Mouse (Mus musculus): ENCODE results near the gene Map3k12. TPM values are rescaled to one million over a fixed set of nuclear protein-coding genes. Genes with fewer than 3 reads are reported as not detected.

The Map3k12 gene
- polyA plus RNA-seq, 1 experiment from 2014 or later, result 55.7 TPM

- 82% methylated on average over 3 of the region's 3 CpGs for WGBS
- no peaks in the 10 kb centered on the region for H3K9me3 ChIP-seq (ENCODE audit: control insufficient read depth, low read length)
- no peak overlapping the region for H3K9ac ChIP-seq (ENCODE audit: low read depth, low read length)
- no peak for ATAC-seq
- H3K4me3 ChIP-seq (ENCODE audit: low read length), result no peak overlapping the region
- H3K4me2 ChIP-seq (ENCODE audit: low read length), result no peak overlapping the region
- peaks cover 5% of the 10 kb centered on the region; the same call in 1 of the 2 replicates for H3K4me1 ChIP-seq (ENCODE audit: control insufficient read depth, insufficient read depth, low read depth, low read length)
- peaks cover 17% of the 10 kb centered on the region; the same call in 1 of the 2 replicates for H3K36me3 ChIP-seq (ENCODE audit: control insufficient read depth, insufficient read depth, low read length)
- H3K27ac ChIP-seq (ENCODE audit: low read depth, low read length), result peak overlapping the region; percentile 69; the same call in 1 of the 2 replicates
- no peaks in the 10 kb centered on the region for H3K27me3 ChIP-seq (replicated peaks; ENCODE audit: control insufficient read depth, insufficient read depth, low read length)
Observed at GRCm38 (mm10) chr15:102546246-102546645, 29.4 kb upstream of the Map3k12 start.

DNA sequence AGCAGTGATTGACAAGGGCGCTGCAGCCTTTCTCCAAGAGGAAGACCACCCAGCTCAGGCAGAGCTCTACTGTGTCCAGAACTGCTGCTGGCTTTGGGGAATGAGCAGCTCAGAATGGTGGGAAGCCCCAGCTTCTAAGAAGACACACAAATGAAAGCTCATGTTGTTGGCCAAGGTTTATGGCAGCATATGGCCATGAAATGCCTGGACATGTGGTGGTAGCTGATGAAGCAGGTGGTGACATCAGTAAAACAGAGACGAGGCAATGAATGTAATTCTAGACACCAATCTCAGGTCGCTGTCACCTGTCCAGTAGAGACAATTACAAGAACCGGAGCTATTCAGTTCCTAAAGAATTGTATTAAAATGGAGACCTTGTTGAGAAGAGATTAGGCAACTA, 27.9 kb upstream of the Map3k12 start:
- peaks cover 23% of the 10 kb centered on the region for H3K36me3 ChIP-seq (ENCODE audit: control insufficient read depth, insufficient read depth, low read length)
- 85% methylated on average over 4 of the region's 4 CpGs for WGBS
- no peaks in the 10 kb centered on the region for H3K27me3 ChIP-seq (replicated peaks; ENCODE audit: control insufficient read depth, insufficient read depth, low read length)
- no peak overlapping the region for H3K4me2 ChIP-seq (ENCODE audit: low read length)
- ATAC-seq, result no peak
- H3K9ac ChIP-seq (ENCODE audit: low read depth, low read length), result no peak overlapping the region
- H3K4me1 ChIP-seq (ENCODE audit: control insufficient read depth, insufficient read depth, low read depth, low read length), result peaks cover 5% of the 10 kb centered on the region; the same call in 1 of the 2 replicates
- H3K9me3 ChIP-seq (ENCODE audit: control insufficient read depth, low read length), result no peaks in the 10 kb centered on the region
- no peak overlapping the region for H3K27ac ChIP-seq (ENCODE audit: low read depth, low read length)
- no peak overlapping the region for H3K4me3 ChIP-seq (ENCODE audit: low read length)

DNA sequence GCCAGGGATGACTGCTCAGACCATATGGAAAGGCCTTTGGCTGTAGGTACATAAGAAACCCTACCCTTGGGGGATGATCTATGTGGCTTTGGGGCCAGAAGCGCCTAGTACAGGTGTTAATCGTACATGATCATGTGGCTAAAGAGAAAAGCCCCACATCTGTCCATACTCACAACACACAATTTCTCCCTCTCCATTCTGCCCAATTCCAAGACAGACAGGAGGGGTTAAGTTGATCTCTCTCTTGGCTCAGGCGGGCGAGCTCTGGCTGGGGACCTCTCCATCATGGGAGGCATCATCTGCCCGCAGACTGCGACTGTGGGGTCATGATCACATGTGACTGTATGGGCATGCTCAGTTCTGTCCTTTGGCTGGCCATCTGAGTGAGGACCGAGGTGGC, 17.1 kb upstream of the Map3k12 start:
- 94% methylated on average over 7 of the region's 7 CpGs for WGBS
- ATAC-seq, result no peak
- H3K9me3 ChIP-seq (ENCODE audit: control insufficient read depth, low read length), result no peaks in the 10 kb centered on the region
- H3K4me2 ChIP-seq (ENCODE audit: low read length), result no peak overlapping the region
- no peak overlapping the region for H3K27ac ChIP-seq (ENCODE audit: low read depth, low read length)
- H3K4me3 ChIP-seq (ENCODE audit: low read length), result no peak overlapping the region
- H3K27me3 ChIP-seq (replicated peaks; ENCODE audit: control insufficient read depth, insufficient read depth, low read length), result no peaks in the 10 kb centered on the region
- peaks cover 30% of the 10 kb centered on the region for H3K36me3 ChIP-seq (ENCODE audit: control insufficient read depth, insufficient read depth, low read length)
- H3K9ac ChIP-seq (ENCODE audit: low read depth, low read length), result no peak overlapping the region
- no peaks in the 10 kb centered on the region for H3K4me1 ChIP-seq (ENCODE audit: control insufficient read depth, insufficient read depth, low read depth, low read length)

DNA sequence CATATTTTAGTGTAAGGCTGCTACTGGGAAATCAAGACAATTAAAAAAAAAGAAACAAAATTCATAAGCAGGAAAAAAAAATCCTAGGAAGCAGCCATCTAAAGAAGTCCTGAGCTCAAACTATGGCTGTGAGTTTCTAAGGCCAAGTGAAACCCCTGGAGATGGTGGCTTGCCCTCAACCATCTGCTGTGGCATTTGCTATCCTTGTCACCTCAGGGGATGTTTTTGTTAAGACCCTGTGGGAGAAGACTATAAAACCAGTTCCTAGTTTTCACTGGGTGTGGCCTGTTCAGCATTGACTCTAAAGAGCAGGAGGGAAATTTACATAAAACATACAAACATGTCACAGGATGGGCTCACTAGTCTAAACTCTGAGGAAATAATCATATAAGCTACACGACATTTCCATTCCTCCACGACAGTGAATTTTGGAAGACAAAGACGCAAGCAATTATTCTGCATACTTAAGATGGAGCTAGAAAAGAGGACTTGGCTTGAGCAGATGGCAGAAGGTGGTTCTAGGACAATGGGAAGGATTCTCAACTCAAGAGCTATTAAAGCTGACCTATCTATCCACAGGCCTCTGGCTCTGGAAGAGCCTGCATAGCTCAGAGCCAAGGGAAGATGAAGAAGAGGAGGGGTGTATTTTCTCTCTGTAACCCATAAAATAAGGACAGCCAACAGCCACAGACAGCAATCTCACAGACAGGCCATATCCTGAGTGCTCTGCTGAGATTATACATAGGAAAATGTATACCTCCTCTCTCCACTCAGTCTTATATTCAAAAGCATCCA, 15.4 kb upstream of the Map3k12 start:
- no peaks in the 10 kb centered on the region for H3K27me3 ChIP-seq (replicated peaks; ENCODE audit: control insufficient read depth, insufficient read depth, low read length)
- H3K9me3 ChIP-seq (ENCODE audit: control insufficient read depth, low read length), result no peaks in the 10 kb centered on the region
- no peak overlapping the region for H3K4me3 ChIP-seq (ENCODE audit: low read length)
- H3K4me2 ChIP-seq (ENCODE audit: low read length), result no peak overlapping the region
- H3K9ac ChIP-seq (ENCODE audit: low read depth, low read length), result no peak overlapping the region
- H3K36me3 ChIP-seq (ENCODE audit: control insufficient read depth, insufficient read depth, low read length), result peaks cover 29% of the 10 kb centered on the region
- WGBS, result 85% methylated on average over 3 of the region's 3 CpGs
- no peaks in the 10 kb centered on the region for H3K4me1 ChIP-seq (ENCODE audit: control insufficient read depth, insufficient read depth, low read depth, low read length)
- no peak overlapping the region for H3K27ac ChIP-seq (ENCODE audit: low read depth, low read length)
- no peak for ATAC-seq

DNA sequence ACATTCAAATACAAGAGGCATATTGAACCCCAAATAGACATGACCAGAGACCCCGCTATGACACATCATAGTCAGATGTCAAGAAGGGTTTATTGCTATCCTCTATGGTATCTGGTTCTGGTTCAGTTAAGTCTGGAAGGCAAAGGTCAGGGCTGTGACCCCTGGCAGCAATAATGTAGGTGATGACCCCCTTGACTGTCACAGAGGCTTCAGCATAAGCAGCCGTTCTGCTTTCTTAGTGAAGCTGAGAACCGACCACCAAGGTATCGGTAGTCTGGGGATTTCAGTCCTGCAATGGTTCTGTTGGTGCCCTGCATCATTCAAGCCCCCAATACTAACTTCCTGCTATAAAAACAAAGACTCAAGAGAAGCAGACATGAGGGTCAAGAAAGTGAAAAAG, 14.7 kb upstream of the Map3k12 start:
- Histone ChIP-seq H3K4me1 (ENCODE audit: control insufficient read depth, insufficient read depth, low read depth, low read length) (no peaks in the 10 kb centered on the region), H3K36me3 (ENCODE audit: control insufficient read depth, insufficient read depth, low read length) (peaks cover 29% of the 10 kb centered on the region), H3K27ac (ENCODE audit: low read depth, low read length) (no peak overlapping the region), H3K9ac (ENCODE audit: low read depth, low read length) (no peak overlapping the region), H3K27me3 (replicated peaks; ENCODE audit: control insufficient read depth, insufficient read depth, low read length) (no peaks in the 10 kb centered on the region), H3K9me3 (ENCODE audit: control insufficient read depth, low read length) (no peaks in the 10 kb centered on the region), H3K4me3 (ENCODE audit: low read length) (no peak overlapping the region), H3K4me2 (ENCODE audit: low read length) (no peak overlapping the region)
- no peak for ATAC-seq
- 91% methylated on average over 4 of the region's 4 CpGs for WGBS

DNA sequence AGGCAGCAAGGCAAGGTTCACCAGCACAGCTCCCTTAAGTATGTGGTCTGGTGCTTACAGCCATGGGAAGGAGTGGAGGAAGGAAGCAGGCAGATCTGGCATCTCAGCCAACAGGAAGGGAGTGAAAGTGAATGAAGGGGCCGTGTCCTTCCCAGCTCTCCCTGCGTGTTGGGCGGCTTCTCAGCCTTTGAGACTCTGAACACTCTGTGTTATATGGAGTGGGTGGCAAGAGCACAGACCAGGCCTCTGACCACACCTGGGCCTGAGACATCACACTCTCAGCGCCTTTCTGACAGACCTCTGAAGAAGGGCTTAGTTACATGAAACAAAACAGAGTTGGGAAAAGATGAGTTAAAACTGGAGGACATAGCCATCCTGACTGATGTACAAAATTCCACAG, 13.7 kb upstream of the Map3k12 start:
- no peak overlapping the region for H3K4me3 ChIP-seq (ENCODE audit: low read length)
- no peak for ATAC-seq
- H3K36me3 ChIP-seq (ENCODE audit: control insufficient read depth, insufficient read depth, low read length), result peaks cover 29% of the 10 kb centered on the region
- no peak overlapping the region for H3K9ac ChIP-seq (ENCODE audit: low read depth, low read length)
- WGBS, result 95% methylated on average over 4 of the region's 4 CpGs
- H3K27ac ChIP-seq (ENCODE audit: low read depth, low read length), result no peak overlapping the region
- H3K27me3 ChIP-seq (replicated peaks; ENCODE audit: control insufficient read depth, insufficient read depth, low read length), result no peaks in the 10 kb centered on the region
- H3K4me1 ChIP-seq (ENCODE audit: control insufficient read depth, insufficient read depth, low read depth, low read length), result no peaks in the 10 kb centered on the region
- H3K9me3 ChIP-seq (ENCODE audit: control insufficient read depth, low read length), result no peaks in the 10 kb centered on the region
- H3K4me2 ChIP-seq (ENCODE audit: low read length), result no peak overlapping the region

- Histone ChIP-seq H3K9ac (ENCODE audit: low read depth, low read length) (no peak overlapping the region), H3K36me3 (ENCODE audit: control insufficient read depth, insufficient read depth, low read length) (peaks cover 20% of the 10 kb centered on the region), H3K4me1 (ENCODE audit: control insufficient read depth, insufficient read depth, low read depth, low read length) (no peaks in the 10 kb centered on the region), H3K4me3 (ENCODE audit: low read length) (no peak overlapping the region), H3K27me3 (replicated peaks; ENCODE audit: control insufficient read depth, insufficient read depth, low read length) (no peaks in the 10 kb centered on the region), H3K27ac (ENCODE audit: low read depth, low read length) (no peak overlapping the region), H3K9me3 (ENCODE audit: control insufficient read depth, low read length) (no peaks in the 10 kb centered on the region), H3K4me2 (ENCODE audit: low read length) (no peak overlapping the region)
- no peak for ATAC-seq
- WGBS, result 100% methylated on average over 1 of the region's 1 CpGs
Observed at GRCm38 (mm10) chr15:102528396-102528795, 11.5 kb upstream of the Map3k12 start.

- Histone ChIP-seq H3K4me2 (ENCODE audit: low read length) (no peak overlapping the region), H3K27me3 (replicated peaks; ENCODE audit: control insufficient read depth, insufficient read depth, low read length) (no peaks in the 10 kb centered on the region), H3K4me1 (ENCODE audit: control insufficient read depth, insufficient read depth, low read depth, low read length) (no peaks in the 10 kb centered on the region), H3K27ac (ENCODE audit: low read depth, low read length) (no peak overlapping the region), H3K36me3 (ENCODE audit: control insufficient read depth, insufficient read depth, low read length) (peaks cover 19% of the 10 kb centered on the region), H3K9ac (ENCODE audit: low read depth, low read length) (no peak overlapping the region), H3K9me3 (ENCODE audit: control insufficient read depth, low read length) (no peaks in the 10 kb centered on the region), H3K4me3 (ENCODE audit: low read length) (no peak overlapping the region)
- ATAC-seq, result no peak
- WGBS, result 77% methylated on average over 3 of the region's 3 CpGs
Observed at GRCm38 (mm10) chr15:102527936-102528335, 11.1 kb upstream of the Map3k12 start.

DNA sequence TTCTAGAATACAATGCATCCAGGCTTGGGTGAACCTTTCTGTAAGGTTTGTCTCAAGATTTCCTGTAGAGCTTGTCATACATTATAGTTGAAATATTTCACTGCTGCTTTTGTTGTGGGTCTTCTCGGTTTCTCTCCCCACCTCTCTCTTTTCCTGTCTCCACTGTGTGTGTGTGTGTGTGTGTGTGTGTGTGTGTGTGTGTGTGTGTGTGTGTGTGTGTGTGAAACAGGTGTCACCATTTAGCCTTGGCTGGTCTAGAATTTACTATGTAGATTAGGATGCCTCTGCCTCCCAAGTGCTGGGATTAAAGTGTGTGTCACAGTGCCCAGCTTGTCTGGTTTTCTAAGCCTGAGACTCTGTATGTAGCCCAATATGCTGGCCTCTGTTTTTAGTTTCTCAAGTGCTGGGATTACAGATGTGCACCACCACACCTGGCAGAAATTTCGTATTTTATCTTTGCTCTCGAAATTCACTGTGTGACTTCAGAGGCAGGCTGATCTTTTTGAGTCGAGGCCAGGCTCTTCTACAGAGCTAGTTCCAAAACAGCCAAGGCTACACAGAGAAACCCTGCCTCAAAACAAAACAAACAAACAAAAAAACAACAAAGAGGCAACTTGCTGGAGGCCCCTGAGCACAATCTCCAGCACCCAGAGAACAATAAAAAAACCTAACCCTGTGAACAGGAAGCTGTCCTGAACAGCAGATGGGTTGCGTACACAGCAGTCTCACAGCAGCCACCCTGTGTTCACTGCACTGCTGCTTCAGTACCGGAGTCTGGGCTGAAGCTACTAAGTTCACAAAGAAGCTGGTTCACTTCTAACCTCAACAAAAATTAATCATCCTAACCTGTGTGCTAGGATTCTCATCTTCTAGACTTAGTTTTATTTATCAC, 9.5 kb upstream of the Map3k12 start:
- Histone ChIP-seq H3K36me3 (ENCODE audit: control insufficient read depth, insufficient read depth, low read length) (peaks cover 24% of the 10 kb centered on the region), H3K4me2 (ENCODE audit: low read length) (no peak overlapping the region), H3K4me1 (ENCODE audit: control insufficient read depth, insufficient read depth, low read depth, low read length) (no peaks in the 10 kb centered on the region), H3K9me3 (ENCODE audit: control insufficient read depth, low read length) (no peaks in the 10 kb centered on the region), H3K27me3 (replicated peaks; ENCODE audit: control insufficient read depth, insufficient read depth, low read length) (no peaks in the 10 kb centered on the region), H3K27ac (ENCODE audit: low read depth, low read length) (no peak overlapping the region), H3K9ac (ENCODE audit: low read depth, low read length) (no peak overlapping the region), H3K4me3 (ENCODE audit: low read length) (no peak overlapping the region)
- WGBS, result 92% methylated on average over 6 of the region's 6 CpGs
- ATAC-seq, result no peak

Measured in hindbrain, embryonic 16.5 days (tissue).